Mouse (Mus musculus): ENCODE measurements around the gene Foxo6. TPM values are rescaled to one million over a fixed set of nuclear protein-coding genes. Genes with fewer than 3 reads are reported as not detected.

Foxo6 gene
- total RNA-seq, 2 experiments from 2014 or later: 1.4 to 3.7 TPM

GRCm38 (mm10) chr4:120284187-120284586 lies 3.0 kb downstream of the Foxo6 start:
- DNase-seq: no peak

GRCm38 (mm10) chr4:120283141-120283540 lies 4.0 kb downstream of the Foxo6 start:
- DNase-seq: peak; percentile 93

- DNase-seq: peak; percentile 69
Observed at GRCm38 (mm10) chr4:120282568-120283091, 4.5 kb downstream of the Foxo6 start.

- no peak for DNase-seq
Observed at GRCm38 (mm10) chr4:120281011-120281410, 6.1 kb downstream of the Foxo6 start.

- no peak for DNase-seq
Observed at GRCm38 (mm10) chr4:120280432-120280831, 6.7 kb downstream of the Foxo6 start.

GRCm38 (mm10) chr4:120277255-120277928 lies 9.8 kb downstream of the Foxo6 start:
- peak; percentile 79 for DNase-seq

GRCm38 (mm10) chr4:120275487-120275886 lies 11.7 kb downstream of the Foxo6 start:
- DNase-seq: no peak

GRCm38 (mm10) chr4:120273594-120273993 lies 13.6 kb downstream of the Foxo6 start:
- DNase-seq: no peak

GRCm38 (mm10) chr4:120271886-120272580 lies 15.1 kb downstream of the Foxo6 start:
- peak; percentile 55 for DNase-seq

- no peak for DNase-seq
Observed at GRCm38 (mm10) chr4:120271208-120271607, 15.9 kb downstream of the Foxo6 start.

GRCm38 (mm10) chr4:120270937-120271199 lies 16.3 kb downstream of the Foxo6 start:
- no peak for DNase-seq

- no peak for DNase-seq
Observed at GRCm38 (mm10) chr4:120270148-120270936, 16.8 kb downstream of the Foxo6 start.

GRCm38 (mm10) chr4:120269426-120269825 lies 17.7 kb downstream of the Foxo6 start:
- DNase-seq: no peak

GRCm38 (mm10) chr4:120268214-120269061 lies 18.7 kb downstream of the Foxo6 start:
- peak; percentile 46 for DNase-seq

- DNase-seq: no peak
Observed at GRCm38 (mm10) chr4:120267683-120268082, 19.5 kb downstream of the Foxo6 start.

GRCm38 (mm10) chr4:120267136-120267535 lies 20.0 kb downstream of the Foxo6 start:
- DNase-seq: no peak

- no peak for DNase-seq
Observed at GRCm38 (mm10) chr4:120264105-120264504, 23.0 kb downstream of the Foxo6 start.

- no peak for DNase-seq
Observed at GRCm38 (mm10) chr4:120262726-120263125, 24.4 kb downstream of the Foxo6 start.

- DNase-seq: no peak
Observed at GRCm38 (mm10) chr4:120262206-120262605, 24.9 kb downstream of the Foxo6 start.

- peak; percentile 51 for DNase-seq
Observed at GRCm38 (mm10) chr4:120259356-120260181, 27.6 kb downstream of the Foxo6 start.

GRCm38 (mm10) chr4:120248800-120249261 lies 38.3 kb downstream of the Foxo6 start:
- DNase-seq: peak; percentile 87
